ENCODE assay signal across 28 mouse cellular contexts in genomic region chr13:108015166-108015565, GRCm38 (mm10). TPM values are rescaled to one million over a fixed set of nuclear protein-coding genes. Genes with fewer than 3 reads are reported as not detected.
DNase-seq lines count a peak whose midpoint lies in the region; ATAC-seq and TF ChIP-seq lines count a peak whose summit lies in the region.
"Had no signal": no experiment of that assay in that cellular context is flagged by ENCODE, and none has a peak within 500 bp of the region (broad histone marks: within the 10 kb centered on the region; RNA-seq: fewer than 3 reads in every experiment).

No protein-coding gene starts in this region.

- 81% methylated on average over 6 of the region's 6 CpGs for WGBS in liver, adult 2 months
- 67% methylated on average over 6 of the region's 6 CpGs for WGBS in liver, embryonic 12.5 days (ENCODE audit: insufficient replicate concordance)

- H3K4me3 ChIP-seq in liver, adult 2 months (ENCODE audit: insufficient read depth, low read depth, low read length) = no peak overlapping the region
- H3K4me3 ChIP-seq in liver, embryonic 12.5 days = no peak overlapping the region
- H3K4me3 ChIP-seq: embryonic facial prominence, embryonic 13.5 days; embryonic facial prominence, embryonic 15.5 days; erythroblast, embryonic 14.5 days; forebrain, embryonic 10.5 days; forebrain, embryonic 12.5 days had no signal

- H3K4me2 ChIP-seq in liver, embryonic 12.5 days = no peak overlapping the region
- H3K4me2 ChIP-seq: embryonic facial prominence, embryonic 13.5 days; embryonic facial prominence, embryonic 15.5 days; forebrain, embryonic 12.5 days had no signal

- no peaks in the 10 kb centered on the region for H3K9me3 ChIP-seq in liver, embryonic 12.5 days (replicated peaks)
- H3K9me3 ChIP-seq: embryonic facial prominence, embryonic 15.5 days; forebrain, embryonic 10.5 days; forebrain, embryonic 12.5 days; G1E had no signal

- H3K9ac ChIP-seq in liver, adult 2 months (ENCODE audit: low read depth, low read length) = no peak overlapping the region
- H3K9ac ChIP-seq in liver, embryonic 12.5 days = no peak overlapping the region
- H3K9ac ChIP-seq: embryonic facial prominence, embryonic 13.5 days; embryonic facial prominence, embryonic 15.5 days; forebrain, embryonic 12.5 days; forebrain, postnatal 0 days had no signal

- no peaks in the 10 kb centered on the region for H3K27me3 ChIP-seq in liver, adult 2 months (ENCODE audit: control insufficient read depth, insufficient read depth, low read length)
- H3K27me3 ChIP-seq in liver, embryonic 12.5 days (replicated peaks) = no peaks in the 10 kb centered on the region
- H3K27me3 ChIP-seq: CH12.LX; embryonic facial prominence, embryonic 13.5 days; embryonic facial prominence, embryonic 15.5 days; forebrain, embryonic 12.5 days had no signal

- no peak for TF ChIP-seq CTCF in liver, adult 2 months (IDR thresholded peaks at IDR 0.05; ENCODE audit: low read depth, low read length)

- no peak for ATAC-seq in liver, embryonic 12.5 days
- ATAC-seq: CD4-positive, CD25-positive, alpha-beta regulatory T cell, adult 4 months; forebrain, embryonic 14.5 days; forebrain, postnatal 0 days had no signal

- no peak for TF ChIP-seq POLR2A in liver, adult 2 months (IDR thresholded peaks at IDR 0.05; ENCODE audit: extremely low read depth, insufficient read depth, low read length)

- peak; percentile 6 for DNase-seq in liver, adult 2 months (ENCODE audit: extremely low read depth, low read depth, low spot score)
- DNase-seq in 416B (ENCODE audit: low read depth) (peak; percentile 72), NIH3T3 (ENCODE audit: low read depth) (peak; percentile 12)
- DNase-seq in gonadal fat pad, adult 2 months (ENCODE audit: low read depth) = peak; percentile 42
- no peak for DNase-seq in kidney, postnatal 14 days
- no peak for DNase-seq in gastrocnemius, adult 8-10 months (ENCODE audit: low spot score in 2 of 2)
- DNase-seq: adrenal gland, adult 2 months; adrenal gland, postnatal 10 days; adrenal gland, postnatal 25 days; B cell, adult 2 months; cerebellum, adult 11 months; cerebellum, adult 18-20 months; cerebellum, adult 8-10 months; cerebellum, adult 9-11 months; cerebellum, postnatal 14 days; cerebellum, postnatal 36 days; embryo, embryonic 11 days; forebrain, postnatal 0 days had no signal

- no peaks in the 10 kb centered on the region for H3K4me1 ChIP-seq in liver, adult 2 months (ENCODE audit: control insufficient read depth, insufficient read depth, low read length)
- no peaks in the 10 kb centered on the region for H3K4me1 ChIP-seq in liver, embryonic 12.5 days
- H3K4me1 ChIP-seq: embryonic facial prominence, embryonic 13.5 days; embryonic facial prominence, embryonic 15.5 days; forebrain, embryonic 10.5 days; forebrain, embryonic 12.5 days had no signal

- no peak overlapping the region for H3K27ac ChIP-seq in liver, adult 2 months (replicated peaks; ENCODE audit: insufficient read depth, low read depth, low read length)
- H3K27ac ChIP-seq in liver, embryonic 12.5 days = no peak overlapping the region
- H3K27ac ChIP-seq: embryonic facial prominence, embryonic 13.5 days; embryonic facial prominence, embryonic 15.5 days; forebrain, embryonic 10.5 days; forebrain, embryonic 12.5 days had no signal

- H3K79me2 ChIP-seq in liver, adult 2 months (ENCODE audit: control insufficient read depth, insufficient read depth, low read length) = no peaks in the 10 kb centered on the region

- H3K36me3 ChIP-seq in liver, adult 2 months (ENCODE audit: control insufficient read depth, insufficient read depth, low read length) = no peaks in the 10 kb centered on the region
- no peaks in the 10 kb centered on the region for H3K36me3 ChIP-seq in liver, embryonic 12.5 days
- H3K36me3 ChIP-seq: embryonic facial prominence, embryonic 13.5 days; embryonic facial prominence, embryonic 15.5 days; forebrain, embryonic 10.5 days; forebrain, embryonic 12.5 days; G1E had no signal

RNA-seq across cellular contexts. Expression of gene Smim15, which starts 29.1 kb away (rescaled TPM):
- total RNA-seq in liver, adult 2 months (2014; rRNA removed) = 16.2 and 20.4 TPM in 2 replicates
- polyA plus RNA-seq in liver, adult 2 months (2012; rRNA removed) = 3.5 and 4.0 TPM in 2 replicates
- polyA plus RNA-seq in liver, embryonic 12.5 days (2016; fragmentation: Nextera tagmentation; extraction: Ambion mirVana) = 30.5 and 34.1 TPM in 2 replicates
- 8.1 and 10.9 TPM in 2 replicates for polyA plus RNA-seq in gonadal fat pad, adult 2 months (2012; rRNA removed)
- 10 to 100 TPM; 13.5 to 18.1 (median 15.7) TPM for total RNA-seq in gastrocnemius, adult 8-10 months (2022)

Comparison
In these comparisons a context has a peak if more than half of its experiments do, and no peak if none do; other contexts are left out.
1. DNase-seq: peak in liver, adult 2 months (single experiment), 416B (single experiment), NIH3T3 (single experiment) and gonadal fat pad, adult 2 months (single experiment); none in kidney, postnatal 14 days (single experiment) and gastrocnemius, adult 8-10 months (0 of 2).